Mouse (Mus musculus) C2C12 (cell line): ENCODE measurements around the gene Ltbp1.

Source experiments
- CEBPB ChIP-seq: IDR thresholded peaks from one replicate; pipeline ENCODE4 v1.6.1; 2011; ENCODE audit warnings: low read depth, mild to moderate bottlenecking, control low read depth, moderate library complexity
- CTCF ChIP-seq: IDR thresholded peaks from one replicate; pipeline ENCODE4 v1.5.1; 2011; ENCODE audit not compliant: control insufficient read depth, insufficient read depth, insufficient read length
- FOSL1 ChIP-seq: IDR thresholded peaks from one replicate; pipeline ENCODE4 v1.8.0; 2011; ENCODE audit warnings: mild to moderate bottlenecking, low read length; ENCODE audit not compliant: poor library complexity, insufficient read depth, severe bottlenecking
- MAX ChIP-seq: IDR thresholded peaks from one replicate; pipeline ENCODE4 v1.6.1; 2011; ENCODE audit warnings: mild to moderate bottlenecking, control low read depth
- MYOD1 ChIP-seq: IDR thresholded peaks from one replicate; pipeline ENCODE4 v1.6.1; 2011; ENCODE audit warnings: low read depth; ENCODE audit not compliant: control insufficient read depth, insufficient read length
- MYOG ChIP-seq: IDR thresholded peaks from one replicate; pipeline ENCODE4 v1.6.1; 2011; ENCODE audit not compliant: control insufficient read depth, insufficient read length; ENCODE audit errors: extremely low read depth
- USF1 ChIP-seq: IDR thresholded peaks from one replicate; pipeline ENCODE4 v1.6.1; 2011; ENCODE audit warnings: low read depth, mild to moderate bottlenecking, control low read depth, moderate library complexity

GRCm38 (mm10) chr17:75374287-75375024 lies 369.1 kb downstream of the Ltbp1 start:
- TF ChIP-seq CTCF (no peak), USF1 (no peak), MYOG (no peak), MAX (no peak), FOSL1 (no peak), MYOD1 (no peak), CEBPB (no peak)
